8 mouse cellular contexts compared by ENCODE assay signal in the genomic region with DNA sequence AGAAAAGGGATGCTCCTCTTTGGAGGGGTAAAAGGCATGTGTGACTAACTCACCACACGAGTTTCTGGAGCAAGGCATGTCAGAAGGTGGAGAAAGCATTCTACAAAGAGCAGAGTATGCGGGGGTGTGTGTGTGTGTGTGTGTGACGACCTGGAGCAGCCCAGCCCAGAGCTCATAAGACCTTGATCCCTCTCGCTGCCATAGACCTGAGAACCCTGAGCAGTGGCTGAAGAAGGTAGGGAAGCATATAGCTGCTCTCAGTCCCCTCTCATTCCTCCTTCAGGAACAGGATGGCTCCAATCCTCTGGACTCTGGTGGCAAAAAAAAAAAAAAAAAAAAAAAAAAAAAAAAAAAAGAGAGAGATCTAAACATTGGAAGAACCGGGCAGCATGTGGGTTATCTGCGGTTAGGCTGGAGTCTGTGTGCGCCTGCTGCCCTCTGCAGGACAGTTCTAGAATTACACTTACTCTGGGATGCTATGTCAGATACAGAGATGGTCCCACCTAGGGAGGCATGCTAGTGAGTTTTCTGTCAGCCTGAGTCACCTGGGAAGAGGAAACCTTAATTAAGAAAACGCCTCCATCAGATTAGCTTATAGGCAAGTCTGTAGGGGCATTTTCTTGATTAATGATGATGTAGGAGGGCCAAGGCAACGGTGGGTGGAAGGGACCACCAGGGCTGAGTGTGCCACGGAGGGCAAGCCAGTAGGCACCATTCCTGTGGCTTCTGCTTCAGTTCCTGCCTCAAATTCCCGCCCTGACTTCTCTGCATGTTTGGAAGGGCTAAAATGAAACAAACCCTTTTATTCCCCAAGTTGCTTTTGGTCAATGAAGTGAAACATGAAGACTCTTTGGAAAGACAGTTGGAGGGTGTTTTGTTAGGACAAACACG. TPM values are rescaled to one million over a fixed set of nuclear protein-coding genes. Genes with fewer than 3 reads are reported as not detected.
DNase-seq lines count a peak whose midpoint lies in the region; ATAC-seq and TF ChIP-seq lines count a peak whose summit lies in the region.

No protein-coding gene starts in this region.

- WGBS in large intestine, adult 2 months, result 25% methylated on average over 12 of the region's 12 CpGs
- WGBS in lung, embryonic 14.5 days, result 26% methylated on average over 12 of the region's 12 CpGs

- DNase-seq in adrenal gland, adult 8-10 months, result peak; percentile 63
- DNase-seq in embryo, embryonic 9.5 days (ENCODE audit: extremely low spot score), result peak; percentile 77
- DNase-seq in large intestine, adult 2 months (ENCODE audit: low read depth, low spot score), result peak; percentile 38
- DNase-seq in lung, embryonic 14.5 days, result peak; percentile 92
- DNase-seq in retina, embryonic 14.5 days (ENCODE audit: low spot score), result peak; percentile 91
- DNase-seq in thymus, postnatal 4 days, result peak; percentile 75

- H3K36me3 ChIP-seq in E14TG2a.4 (ENCODE audit: insufficient read depth, low read length), result peaks cover 11% of the 10 kb centered on the region
- H3K36me3 ChIP-seq in lung, embryonic 14.5 days (ENCODE audit: insufficient read depth), result peaks cover 44% of the 10 kb centered on the region

- H3K27me3 ChIP-seq in E14TG2a.4 (ENCODE audit: insufficient read depth, low read length), result peaks cover 31% of the 10 kb centered on the region
- H3K27me3 ChIP-seq in lung, embryonic 14.5 days (ENCODE audit: insufficient read depth, low read length), result no peaks in the 10 kb centered on the region

- no peak overlapping the region for H3K4me3 ChIP-seq in E14TG2a.4 (replicated peaks; ENCODE audit: low read length)
- no peak overlapping the region for H3K4me3 ChIP-seq in lung, embryonic 14.5 days (ENCODE audit: low read depth, low read length)

- no peak overlapping the region for H3K4me2 ChIP-seq in lung, embryonic 14.5 days

- peak overlapping the region; percentile 7; the same call in 1 of the 2 replicates for H3K27ac ChIP-seq in lung, embryonic 14.5 days (ENCODE audit: low read depth)

- peak; percentile 88 for ATAC-seq in granulocyte monocyte progenitor cell, adult 5-6 weeks (replicated peaks; ENCODE audit: poor library complexity, severe bottlenecking)
- peak; percentile 28; the same call in 1 of the 2 replicates for ATAC-seq in lung, embryonic 14.5 days (ENCODE audit: insufficient read depth)

- no peak overlapping the region for H3K9ac ChIP-seq in lung, embryonic 14.5 days

- TF ChIP-seq CTCF in E14TG2a.4 (conservative IDR thresholded peaks at IDR 0.05; ENCODE audit: low read length), result peak; percentile 77
- peak; percentile 92 for TF ChIP-seq CTCF in lung, embryonic 14.5 days (IDR thresholded peaks at IDR 0.05; ENCODE audit: low read depth)

- H3K4me1 ChIP-seq in E14TG2a.4 (replicated peaks; ENCODE audit: low read depth, low read length), result peaks cover 68% of the 10 kb centered on the region
- no peaks in the 10 kb centered on the region; the same call in 1 of the 2 replicates for H3K4me1 ChIP-seq in lung, embryonic 14.5 days (ENCODE audit: insufficient read depth)

- H3K9me3 ChIP-seq in E14TG2a.4 (ENCODE audit: low read length), result no peaks in the 10 kb centered on the region
- H3K9me3 ChIP-seq in lung, embryonic 14.5 days (ENCODE audit: low read depth, low read length), result no peaks in the 10 kb centered on the region

RNA-seq across cellular contexts. Expression of gene Rgma, which starts 47.2 kb away (rescaled TPM):
- total RNA-seq in adrenal gland, adult 8-10 months (2022), result 10 to 100 TPM; 12.8 to 16.1 (median 14.0) TPM
- total RNA-seq in granulocyte monocyte progenitor cell, adult 5-6 weeks (2014; fragmentation: Nextera tagmentation), result not detected in 2 replicates
- not detected in 2 replicates for total RNA-seq in granulocyte monocyte progenitor cell, adult 5-6 weeks (2017)
- 11.3 and 11.5 TPM in 2 replicates for polyA plus RNA-seq in large intestine, adult 2 months (2012; rRNA removed)
- polyA plus RNA-seq in lung, embryonic 14.5 days (2014; fragmentation: Nextera tagmentation; extraction: Ambion mirVana), result 19.0 and 22.8 TPM in 2 replicates

Comparison
In these comparisons a context has a peak if more than half of its experiments do, and no peak if none do; other contexts are left out.
1. DNase-seq: peak in every context shown above with its lines; median percentile 92 in lung, embryonic 14.5 days; 91 in retina, embryonic 14.5 days; 77 in embryo, embryonic 9.5 days; 75 in thymus, postnatal 4 days; 63 in adrenal gland, adult 8-10 months; 38 in large intestine, adult 2 months.
2. RNA of gene Rgma, which starts 47.2 kb away (total RNA-seq): 12.8 to 16.1 TPM in adrenal gland, adult 8-10 months; not detected in granulocyte monocyte progenitor cell, adult 5-6 weeks; every median in the first group is over 10 times any median in the second.